Mouse (Mus musculus): ENCODE measurements at regions not wholly inside any gene's neighbourhood (a gene's known extent, or its start where the extent isn't known, plus 50 kb on each side); places are given as distances from the start of the nearest gene placed in this dataset.

DNA sequence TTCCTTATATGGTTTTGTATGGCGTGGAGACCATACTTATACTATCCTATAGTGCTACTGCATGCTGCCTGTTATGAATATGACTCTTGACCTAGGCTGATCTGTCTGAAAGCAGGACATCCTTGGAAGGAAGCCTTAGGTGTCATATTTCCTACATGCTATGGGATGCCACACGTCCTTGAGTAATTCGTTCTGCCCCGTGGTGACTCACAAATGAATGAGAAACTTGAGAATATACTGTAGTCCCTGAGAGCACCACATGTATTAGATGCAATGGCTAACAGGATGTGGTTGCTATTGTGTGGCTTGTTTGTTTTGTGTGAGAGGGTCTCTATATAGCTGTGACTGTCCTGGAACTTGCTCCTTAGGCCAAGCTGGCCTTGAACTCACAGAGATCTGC lies 57.2 kb upstream of the Adgrg6 start:
- intact Hi-C loops (cut with DNase I) = no loop called here
- DNase-seq (ENCODE audit: low spot score in 2 of 2) = no peak

- intact Hi-C loops (cut with DNase I) = no loop called here
- DNase-seq (ENCODE audit: low spot score in 2 of 2) = no peak
Observed at GRCm38 (mm10) chr10:14601031-14601430, 55.6 kb upstream of the Adgrg6 start.

DNA sequence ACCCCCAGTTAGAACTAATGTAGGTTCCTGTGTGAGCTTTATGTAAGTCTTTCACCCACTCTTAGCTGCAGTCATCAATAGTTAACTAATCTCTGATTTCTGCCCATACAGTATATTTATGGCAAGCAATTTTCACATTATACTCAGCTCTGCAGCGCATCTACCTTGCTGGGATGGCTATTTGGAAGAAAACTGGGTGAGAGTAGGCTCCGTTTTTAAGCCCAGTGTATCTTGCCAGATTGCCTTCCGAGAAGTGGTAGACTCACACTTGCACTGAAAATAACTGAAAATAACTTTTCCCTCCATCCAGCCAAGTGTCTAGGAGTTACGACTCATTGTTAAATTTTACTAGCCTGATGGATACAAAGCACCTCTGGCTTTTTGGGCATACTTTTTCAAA lies 54.6 kb upstream of the Adgrg6 start:
- peak in 1 of 2 experiments; percentile 55 for DNase-seq (ENCODE audit: low spot score in 2 of 2)
- intact Hi-C loops (cut with DNase I) = no loop called here
